ENCODE assay signal across 9 mouse cellular contexts in the genomic region with DNA sequence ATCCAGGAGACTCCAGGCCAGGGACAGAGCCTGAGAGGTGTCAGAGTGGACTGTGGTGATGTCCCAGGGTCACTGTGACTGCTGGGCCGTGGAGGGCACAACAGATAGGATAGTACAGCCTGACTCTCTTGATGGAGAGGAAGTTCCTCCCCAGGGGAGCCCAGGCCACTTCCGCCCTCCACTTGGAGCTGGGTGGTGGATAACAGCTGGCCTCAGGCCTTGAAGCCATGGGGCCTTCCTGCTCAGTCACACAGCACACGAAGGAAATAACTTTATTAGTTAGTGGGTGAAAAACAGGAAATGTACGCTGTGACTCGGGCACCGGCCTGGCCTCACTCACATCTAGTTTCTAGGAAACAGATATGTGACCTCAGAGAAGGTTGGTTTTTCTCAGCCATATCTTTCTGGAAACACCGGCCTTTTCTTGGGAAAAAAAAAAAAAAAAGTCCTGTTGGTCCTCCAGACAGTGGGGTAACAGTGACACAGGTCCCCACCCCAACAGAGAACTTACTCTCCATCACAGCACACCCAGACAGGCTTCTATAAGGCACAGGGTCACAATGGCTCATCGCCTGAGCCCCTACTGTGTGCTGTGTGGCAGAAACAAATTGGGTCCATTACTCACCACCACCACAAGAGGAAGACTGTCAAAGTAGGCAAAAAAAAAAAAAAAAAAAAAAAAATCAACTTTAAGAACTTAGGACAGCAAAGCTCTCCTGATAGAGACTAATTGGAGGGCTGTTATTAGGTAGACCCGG.
DNase-seq lines count a peak whose midpoint lies in the region; ATAC-seq and TF ChIP-seq lines count a peak whose summit lies in the region.
"Had no signal": no experiment of that assay in that cellular context is flagged by ENCODE, and none has a peak within 500 bp of the region (broad histone marks: within the 10 kb centered on the region; RNA-seq: fewer than 3 reads in every experiment).

No protein-coding gene starts in this region.

- TF ChIP-seq POLR2A in heart, adult 2 months (IDR thresholded peaks at IDR 0.05; ENCODE audit: insufficient read depth, low read depth, low read length): no peak

- TF ChIP-seq EP300 in heart, adult 2 months (IDR thresholded peaks at IDR 0.05; ENCODE audit: insufficient read depth, low read depth, low read length): no peak

- H3K27me3 ChIP-seq in G1E (ENCODE audit: insufficient read depth, low read length): peaks cover 38% of the 10 kb centered on the region
- H3K27me3 ChIP-seq in heart, adult 2 months (ENCODE audit: control insufficient read depth, insufficient read depth, low read length): no peaks in the 10 kb centered on the region
- H3K27me3 ChIP-seq in megakaryocyte, embryonic 14.5 days (replicated peaks): peaks cover 2% of the 10 kb centered on the region
- no peaks in the 10 kb centered on the region for H3K27me3 ChIP-seq in forebrain, embryonic 13.5 days

- H3K4me1 ChIP-seq in G1E (ENCODE audit: insufficient read depth, low read depth, low read length): peaks cover 20% of the 10 kb centered on the region
- H3K4me1 ChIP-seq in heart, adult 2 months (ENCODE audit: control insufficient read depth, insufficient read depth, low read length): peaks cover 7% of the 10 kb centered on the region
- peaks cover 87% of the 10 kb centered on the region for H3K4me1 ChIP-seq in megakaryocyte, embryonic 14.5 days
- H3K4me1 ChIP-seq in forebrain, embryonic 13.5 days: no peaks in the 10 kb centered on the region

- H3K4me2 ChIP-seq in forebrain, embryonic 13.5 days: no peak overlapping the region
- H3K4me2 ChIP-seq: hindbrain, embryonic 14.5 days had no signal

- peak overlapping the region; percentile 40 for H3K27ac ChIP-seq in heart, adult 2 months
- H3K27ac ChIP-seq in forebrain, embryonic 13.5 days: no peak overlapping the region
- H3K27ac ChIP-seq: hindbrain, embryonic 14.5 days had no signal

- no peak for TF ChIP-seq CTCF in G1E (IDR thresholded peaks at IDR 0.05; ENCODE audit: low read depth, low read length)
- TF ChIP-seq CTCF in heart, adult 2 months (IDR thresholded peaks at IDR 0.05): peak; percentile 6; the same call in 1 of the 2 replicates

- no peak for DNase-seq in G1E (ENCODE audit: low spot score)
- peak; percentile 55 to 72 for DNase-seq in heart, adult 2 months
- peak; percentile 70 for DNase-seq in kidney, adult 9 months
- DNase-seq in layer of hippocampus, postnatal 10 days (ENCODE audit: low spot score in 2 of 2): no peak
- no peak for DNase-seq in retina, embryonic 14.5 days (ENCODE audit: low spot score)
- no peak for DNase-seq in urinary bladder, postnatal 36 days (ENCODE audit: low spot score in 2 of 2)

- no peak overlapping the region for H3K9ac ChIP-seq in heart, adult 2 months (ENCODE audit: low read depth, low read length)
- no peak overlapping the region for H3K9ac ChIP-seq in forebrain, embryonic 13.5 days
- H3K9ac ChIP-seq: hindbrain, embryonic 14.5 days had no signal

- intact Hi-C loops in heart, adult 2 months (cut with DNase I): loop anchor here (2.0 kb wide), 1 partner anchor 40 kb away; no protein-coding TSS in a partner anchor

- H3K9me3 ChIP-seq in G1E (replicated peaks): no peaks in the 10 kb centered on the region
- H3K9me3 ChIP-seq in megakaryocyte, embryonic 14.5 days: peaks cover 11% of the 10 kb centered on the region
- no peaks in the 10 kb centered on the region for H3K9me3 ChIP-seq in forebrain, embryonic 13.5 days (replicated peaks)

- no peaks in the 10 kb centered on the region for H3K36me3 ChIP-seq in G1E (replicated peaks)
- no peaks in the 10 kb centered on the region for H3K36me3 ChIP-seq in heart, adult 2 months (ENCODE audit: control insufficient read depth, insufficient read depth, low read length)
- peaks cover 7% of the 10 kb centered on the region for H3K36me3 ChIP-seq in megakaryocyte, embryonic 14.5 days (replicated peaks; ENCODE audit: low read length)
- H3K36me3 ChIP-seq in forebrain, embryonic 13.5 days (ENCODE audit: poor library complexity, severe bottlenecking): no peaks in the 10 kb centered on the region

- H3K79me2 ChIP-seq in heart, adult 2 months (replicated peaks; ENCODE audit: control insufficient read depth, insufficient read depth, low read length): no peaks in the 10 kb centered on the region

- H3K4me3 ChIP-seq in G1E (ENCODE audit: low read depth, low read length): peak overlapping the region; percentile 7; the same call in 1 of the 2 replicates
- H3K4me3 ChIP-seq in heart, adult 2 months: no peak overlapping the region
- peak overlapping the region; percentile 75 for H3K4me3 ChIP-seq in megakaryocyte, embryonic 14.5 days (replicated peaks)
- no peak overlapping the region for H3K4me3 ChIP-seq in forebrain, embryonic 13.5 days

- 38% methylated on average over 9 of the region's 9 CpGs for WGBS in heart, adult 2 months
- 81% methylated on average over 9 of the region's 9 CpGs for WGBS in forebrain, embryonic 13.5 days

- no peak for ATAC-seq in G1E (ENCODE audit: extremely low read depth, insufficient number of reproducible peaks, low FRiP score, poor library complexity, severe bottlenecking)
- no peak for ATAC-seq in forebrain, embryonic 13.5 days

Comparison
In these comparisons a context has a peak if more than half of its experiments do, and no peak if none do; other contexts are left out.
1. DNase-seq: peak in heart, adult 2 months (2 of 2) and kidney, adult 9 months (single experiment); none in G1E (single experiment), layer of hippocampus, postnatal 10 days (0 of 2), retina, embryonic 14.5 days (single experiment) and urinary bladder, postnatal 36 days (0 of 2).
2. H3K4me3 ChIP-seq: peak in G1E (single experiment) and megakaryocyte, embryonic 14.5 days (single experiment); none in heart, adult 2 months (single experiment) and forebrain, embryonic 13.5 days (single experiment).